Mouse (Mus musculus) 3134 (cell line): ENCODE data around the gene Il18r1.
A peak's percentile ranks its signal among the peaks of the same experiment; 100 is the strongest.

Source experiments
- DNase-seq: peaks from one replicate; pipeline ENCODE4 v3.0.0-alpha.2; 2011; ENCODE audit warnings: low spot score; ENCODE audit not compliant: insufficient read length; ENCODE audit errors: extremely low read depth

Gene Il18r1

GRCm38 (mm10) chr1:40465477-40466430, at the start of gene Il18r1:
Il18r1 (plus strand) TSS chr1:40465552.
- peak; percentile 27 for DNase-seq

GRCm38 (mm10) chr1:40417034-40417433, 48.3 kb upstream of the Il18r1 start:
- no peak for DNase-seq

GRCm38 (mm10) chr1:40418512-40418911, 46.8 kb upstream of the Il18r1 start:
- no peak for DNase-seq

- no peak for DNase-seq
These were observed 41.5 kb upstream of the Il18r1 start for GRCm38 (mm10) chr1:40423892-40424291.

GRCm38 (mm10) chr1:40427270-40427669, 38.1 kb upstream of the Il18r1 start:
- DNase-seq: no peak

- DNase-seq: no peak
These were observed 37.5 kb upstream of the Il18r1 start for GRCm38 (mm10) chr1:40427901-40428300.

GRCm38 (mm10) chr1:40428910-40429675, 36.3 kb upstream of the Il18r1 start, which contains the start of gene Il1rl1:
Il1rl1 (plus strand) TSS chr1:40429570.
- no peak for DNase-seq

- no peak for DNase-seq
These were observed 35.1 kb upstream of the Il18r1 start for GRCm38 (mm10) chr1:40430143-40430834.

- no peak for DNase-seq
These were observed 33.2 kb upstream of the Il18r1 start for GRCm38 (mm10) chr1:40432169-40432568.

- peak; percentile 24 for DNase-seq
These were observed 29.4 kb upstream of the Il18r1 start for GRCm38 (mm10) chr1:40435936-40436335.

GRCm38 (mm10) chr1:40437340-40437739, 28.0 kb upstream of the Il18r1 start:
- DNase-seq: no peak

- peak; percentile 24 for DNase-seq
These were observed 25.8 kb upstream of the Il18r1 start for GRCm38 (mm10) chr1:40439504-40439903.

GRCm38 (mm10) chr1:40444800-40445199, 20.6 kb upstream of the Il18r1 start:
- peak; percentile 83 for DNase-seq

- DNase-seq: no peak
These were observed 2.0 kb downstream of the Il18r1 start for GRCm38 (mm10) chr1:40467306-40467705.

- DNase-seq: peak; percentile 24
These were observed 3.5 kb downstream of the Il18r1 start for GRCm38 (mm10) chr1:40468805-40469204.

- no peak for DNase-seq
These were observed 4.5 kb downstream of the Il18r1 start for GRCm38 (mm10) chr1:40469900-40470299.

GRCm38 (mm10) chr1:40472401-40472800, 7.0 kb downstream of the Il18r1 start:
- DNase-seq: peak; percentile 65

GRCm38 (mm10) chr1:40473640-40474039, 8.3 kb downstream of the Il18r1 start:
- DNase-seq: no peak

GRCm38 (mm10) chr1:40474336-40474735, 9.0 kb downstream of the Il18r1 start:
- DNase-seq: no peak

- DNase-seq: no peak
These were observed 10.3 kb downstream of the Il18r1 start for GRCm38 (mm10) chr1:40475697-40476096.

GRCm38 (mm10) chr1:40476756-40477155, 11.4 kb downstream of the Il18r1 start:
- no peak for DNase-seq
